Mouse (Mus musculus) spleen, adult 2 months (tissue): ENCODE measurements at regions not wholly inside any gene's neighbourhood (a gene's known extent, or its start where the extent isn't known, plus 50 kb on each side); places are given as distances from the start of the nearest gene placed in this dataset.

Source experiments
- DNase-seq, 2 experiments: peaks; one replicate each; pipeline versions ENCODE4 v3.0.0 to v3.0.0-alpha.2; 2012 to 2021; ENCODE audit warnings: low spot score in 2 of 2, low read depth in 1 of 2
- H3K27ac ChIP-seq: fragments of 200-500 bp; 2 replicates; pipeline ENCODE4 v1.5.1; 2012; ENCODE audit warnings: low read length, inconsistent platforms; ENCODE audit not compliant: insufficient read depth
- H3K27me3 ChIP-seq: fragments of 200-500 bp; 2 replicates; pipeline ENCODE4 v1.6.1; 2012; ENCODE audit warnings: mild to moderate bottlenecking, moderate library complexity, low read length, inconsistent platforms; ENCODE audit not compliant: control insufficient read depth, insufficient read depth
- H3K36me3 ChIP-seq: fragments of 200-500 bp; 2 replicates; pipeline ENCODE4 v1.6.1; 2012; ENCODE audit warnings: mild to moderate bottlenecking, low read length, inconsistent platforms; ENCODE audit not compliant: control insufficient read depth, insufficient read depth
- H3K4me1 ChIP-seq: fragments of 200-500 bp; 2 replicates; pipeline ENCODE4 v1.6.1; 2011; ENCODE audit warnings: inconsistent platforms; ENCODE audit not compliant: control insufficient read depth, insufficient read depth, insufficient read length
- H3K4me3 ChIP-seq: fragments of 200-500 bp; 2 replicates; pipeline ENCODE4 v1.5.1; 2011; ENCODE audit warnings: mild to moderate bottlenecking, inconsistent platforms; ENCODE audit not compliant: insufficient read depth, insufficient read length; ENCODE audit errors: extremely low read depth
- CTCF ChIP-seq: fragments of 200-500 bp; IDR thresholded peaks from 2 replicates; pipeline ENCODE4 v1.5.1; 2011; ENCODE audit warnings: mild to moderate bottlenecking, inconsistent platforms; ENCODE audit not compliant: insufficient read depth, insufficient read length, insufficient replicate concordance; ENCODE audit errors: extremely low read depth
- POLR2A ChIP-seq: fragments of 200-500 bp; IDR thresholded peaks from 2 replicates; pipeline ENCODE4 v1.6.1; 2011; ENCODE audit warnings: low read depth, low read length, inconsistent platforms
- WGBS: fragments of 180-500 bp; shearing (Covaris S2); methylation state at CpG from one replicate; pipeline ENCODE4 v1.1.7; 2018; 5-methylcytosine and 5-hydroxymethylcytosine counted together

- Histone ChIP-seq H3K4me1 (no peaks in the 10 kb centered on the region), H3K4me3 (no peak overlapping the region), H3K27ac (no peak overlapping the region), H3K36me3 (no peaks in the 10 kb centered on the region), H3K27me3 (no peaks in the 10 kb centered on the region)
- WGBS: 78% methylated on average over 4 of the region's 4 CpGs
- DNase-seq: no peak
- TF ChIP-seq CTCF: no peak
- TF ChIP-seq POLR2A: no peak
Observed at GRCm38 (mm10) chr13:94619511-94619910, 169.2 kb upstream of the Tbca start.

- Histone ChIP-seq H3K4me3 (no peak overlapping the region), H3K4me1 (no peaks in the 10 kb centered on the region), H3K27me3 (no peaks in the 10 kb centered on the region), H3K27ac (no peak overlapping the region), H3K36me3 (no peaks in the 10 kb centered on the region)
- 85% methylated on average over 1 of the region's 1 CpGs for WGBS
- no peak for DNase-seq
- TF ChIP-seq CTCF: no peak
- no peak for TF ChIP-seq POLR2A
Observed at GRCm38 (mm10) chr13:94630055-94630454, 158.7 kb upstream of the Tbca start.

- WGBS: 93% methylated on average over 6 of the region's 6 CpGs
- TF ChIP-seq CTCF: no peak
- TF ChIP-seq POLR2A: no peak
- Histone ChIP-seq H3K27ac (no peak overlapping the region), H3K4me1 (no peaks in the 10 kb centered on the region), H3K4me3 (no peak overlapping the region), H3K27me3 (no peaks in the 10 kb centered on the region), H3K36me3 (no peaks in the 10 kb centered on the region)
- no peak for DNase-seq
Observed at GRCm38 (mm10) chr13:94630685-94631084, 158.0 kb upstream of the Tbca start.

- Histone ChIP-seq H3K27me3 (no peaks in the 10 kb centered on the region), H3K36me3 (no peaks in the 10 kb centered on the region), H3K4me3 (no peak overlapping the region), H3K27ac (no peak overlapping the region), H3K4me1 (no peaks in the 10 kb centered on the region)
- no peak for TF ChIP-seq POLR2A
- no peak for TF ChIP-seq CTCF
- DNase-seq: no peak
- WGBS: 62% methylated on average over 5 of the region's 5 CpGs
Observed at GRCm38 (mm10) chr13:94632730-94633129, 156.0 kb upstream of the Tbca start.

GRCm38 (mm10) chr13:94640336-94640735 lies 148.4 kb upstream of the Tbca start:
- no peaks in the 10 kb centered on the region for H3K27me3 ChIP-seq
- no peaks in the 10 kb centered on the region for H3K36me3 ChIP-seq
- no peak overlapping the region for H3K4me3 ChIP-seq
- no peak overlapping the region for H3K27ac ChIP-seq
- 48% methylated on average over 5 of the region's 5 CpGs for WGBS
- no peak for TF ChIP-seq CTCF
- no peak for TF ChIP-seq POLR2A
- DNase-seq: no peak
- no peaks in the 10 kb centered on the region for H3K4me1 ChIP-seq

GRCm38 (mm10) chr13:94645241-94646206 lies 143.2 kb upstream of the Tbca start:
- Histone ChIP-seq H3K27ac (no peak overlapping the region), H3K36me3 (no peaks in the 10 kb centered on the region), H3K4me3 (no peak overlapping the region), H3K4me1 (no peaks in the 10 kb centered on the region), H3K27me3 (no peaks in the 10 kb centered on the region)
- no peak for DNase-seq
- whole genome bisulfite sequencing: 84% methylated on average over 19 of the region's 19 CpGs
- TF ChIP-seq CTCF: no peak
- TF ChIP-seq POLR2A: no peak

GRCm38 (mm10) chr13:94646326-94646725 lies 142.4 kb upstream of the Tbca start:
- no peaks in the 10 kb centered on the region for H3K4me1 ChIP-seq
- no peak for DNase-seq
- H3K36me3 ChIP-seq: no peaks in the 10 kb centered on the region
- H3K27me3 ChIP-seq: no peaks in the 10 kb centered on the region
- no peak overlapping the region for H3K27ac ChIP-seq
- WGBS: 81% methylated on average over 2 of the region's 2 CpGs
- no peak overlapping the region for H3K4me3 ChIP-seq
- TF ChIP-seq POLR2A: no peak
- no peak for TF ChIP-seq CTCF
